Mouse (Mus musculus): ENCODE data around the gene Raf1. TPM values are rescaled to one million over a fixed set of nuclear protein-coding genes. Genes with fewer than 3 reads are reported as not detected.
"Not testable (repeated sequence)": the region's sequence is repeated elsewhere in the genome, so short reads cannot be mapped to it uniquely, and the experiment has no call there.

Raf1 gene
- polyA plus RNA-seq, 1 experiment from 2014 or later: 173 TPM

GRCm38 (mm10) chr6:115638188-115638587, 38.2 kb downstream of the Raf1 start:
- H3K9me3 ChIP-seq; H3K4me1 ChIP-seq; H3K9ac ChIP-seq; H3K4me3 ChIP-seq; ATAC-seq (ENCODE audit: low FRiP score, low read depth); H3K27ac ChIP-seq; H3K4me2 ChIP-seq (replicated peaks); H3K27me3 ChIP-seq (replicated peaks): not testable (repeated sequence)
- peaks cover 51% of the 10 kb centered on the region for H3K36me3 ChIP-seq
- WGBS: 96% methylated on average over 7 of the region's 7 CpGs

DNA sequence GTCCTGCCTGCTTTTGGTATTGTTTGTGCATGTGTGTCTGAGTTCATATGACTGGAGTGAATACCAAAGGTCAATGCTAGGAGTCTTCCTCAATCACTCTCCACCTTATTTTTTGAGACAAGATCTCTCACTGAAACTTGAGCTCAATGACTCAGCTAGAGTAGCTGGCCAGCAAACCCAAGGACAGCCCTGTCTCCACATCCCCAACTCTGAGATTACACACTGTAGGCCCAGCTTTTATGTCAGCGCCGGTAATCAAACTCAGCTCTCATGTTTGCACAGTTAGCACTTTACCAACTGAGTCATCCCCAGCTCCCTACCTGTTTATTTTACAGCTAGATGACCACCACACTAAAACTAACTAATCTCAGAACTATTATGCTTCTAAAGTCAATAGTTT, 42.4 kb downstream of the Raf1 start:
- H3K27ac ChIP-seq: no peak overlapping the region
- H3K4me2 ChIP-seq (replicated peaks): no peak overlapping the region
- WGBS: 96% methylated on average over 2 of the region's 2 CpGs
- ATAC-seq (ENCODE audit: low FRiP score, low read depth): no peak
- H3K27me3 ChIP-seq (replicated peaks): no peaks in the 10 kb centered on the region
- peaks cover 80% of the 10 kb centered on the region for H3K36me3 ChIP-seq
- H3K9ac ChIP-seq: no peak overlapping the region
- H3K4me3 ChIP-seq: no peak overlapping the region
- H3K9me3 ChIP-seq: no peaks in the 10 kb centered on the region
- no peaks in the 10 kb centered on the region for H3K4me1 ChIP-seq

GRCm38 (mm10) chr6:115631056-115631795, 45.2 kb downstream of the Raf1 start:
- no peak overlapping the region for H3K9ac ChIP-seq
- 89% methylated on average over 3 of the region's 3 CpGs for WGBS
- no peaks in the 10 kb centered on the region for H3K9me3 ChIP-seq
- no peak overlapping the region for H3K4me2 ChIP-seq (replicated peaks)
- peaks cover 85% of the 10 kb centered on the region for H3K36me3 ChIP-seq
- H3K4me3 ChIP-seq: no peak overlapping the region
- ATAC-seq (ENCODE audit: low FRiP score, low read depth): no peak
- no peak overlapping the region for H3K27ac ChIP-seq
- H3K4me1 ChIP-seq: no peaks in the 10 kb centered on the region
- no peaks in the 10 kb centered on the region for H3K27me3 ChIP-seq (replicated peaks)

DNA sequence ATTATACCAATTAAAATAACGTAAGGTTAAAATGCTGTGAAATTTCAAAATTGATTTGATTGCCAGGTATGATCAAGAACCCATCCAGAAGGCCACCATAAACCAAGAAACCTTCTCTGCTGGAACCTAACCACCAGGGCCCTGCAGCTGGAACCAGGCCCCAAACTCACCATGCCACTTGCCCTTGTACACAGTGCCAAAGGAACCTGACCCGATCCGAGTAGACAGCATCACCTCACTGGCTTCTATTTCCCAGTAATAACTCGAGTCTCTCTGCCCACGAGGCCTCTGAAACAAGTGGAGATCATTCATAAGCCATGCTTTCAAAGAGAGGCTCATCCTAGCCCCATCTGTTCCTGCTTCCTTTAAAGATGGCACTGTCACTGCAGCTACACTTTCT, 50.3 kb downstream of the Raf1 start:
- H3K4me1 ChIP-seq: no peaks in the 10 kb centered on the region
- H3K27ac ChIP-seq: no peak overlapping the region
- no peak overlapping the region for H3K4me3 ChIP-seq
- peaks cover 93% of the 10 kb centered on the region for H3K36me3 ChIP-seq
- ATAC-seq (ENCODE audit: low FRiP score, low read depth): no peak
- H3K9ac ChIP-seq: no peak overlapping the region
- 88% methylated on average over 5 of the region's 5 CpGs for WGBS
- no peaks in the 10 kb centered on the region for H3K9me3 ChIP-seq
- H3K4me2 ChIP-seq (replicated peaks): no peak overlapping the region
- no peaks in the 10 kb centered on the region for H3K27me3 ChIP-seq (replicated peaks)

DNA sequence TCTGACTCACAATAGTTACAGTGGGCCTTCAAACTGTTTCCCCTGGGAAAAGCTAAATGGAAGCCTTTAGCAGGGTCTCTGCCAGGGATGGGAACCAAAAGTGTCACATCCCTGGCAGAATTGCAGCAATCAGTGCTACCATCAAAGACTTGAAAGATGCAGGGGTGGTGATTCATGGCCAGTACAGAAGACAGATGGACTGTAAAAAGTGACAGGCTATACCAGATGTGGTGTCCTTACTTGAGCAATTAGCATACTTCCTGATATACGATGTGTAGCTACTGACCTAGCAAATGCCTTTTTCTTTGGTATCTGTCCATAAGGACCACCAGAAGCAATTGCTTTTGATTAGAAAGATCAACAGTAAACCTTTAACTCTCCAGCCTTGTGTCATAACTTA, 55.5 kb downstream of the Raf1 start:
- WGBS: 34% methylated on average over 1 of the region's 1 CpGs
- Histone ChIP-seq H3K4me2 (replicated peaks) (no peak overlapping the region), H3K36me3 (peaks cover 98% of the 10 kb centered on the region), H3K9me3 (no peaks in the 10 kb centered on the region), H3K4me3 (no peak overlapping the region), H3K9ac (no peak overlapping the region), H3K27me3 (replicated peaks) (no peaks in the 10 kb centered on the region), H3K4me1 (no peaks in the 10 kb centered on the region), H3K27ac (no peak overlapping the region)
- no peak for ATAC-seq (ENCODE audit: low FRiP score, low read depth)

DNA sequence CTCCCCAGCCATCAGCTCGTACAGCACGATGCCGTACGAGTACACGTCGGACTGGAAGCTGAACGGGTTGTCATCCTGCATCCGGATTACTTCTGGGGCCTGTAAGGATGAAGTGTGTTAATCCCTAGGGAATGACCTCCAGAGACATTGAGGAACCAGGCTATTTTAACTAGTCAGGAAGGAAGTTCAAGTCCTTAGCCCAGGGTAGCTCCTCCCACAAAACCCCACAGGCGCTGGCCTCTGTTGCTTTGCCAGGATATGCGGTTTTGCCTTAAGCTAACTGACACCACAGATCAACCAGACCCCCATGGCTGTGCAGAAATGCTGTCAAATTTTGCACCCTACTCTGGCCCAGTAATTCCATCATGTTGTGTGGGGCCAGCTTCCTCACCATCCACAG, 56.6 kb downstream of the Raf1 start:
- Histone ChIP-seq H3K36me3 (peaks cover 98% of the 10 kb centered on the region), H3K9ac (no peak overlapping the region)
- ATAC-seq (ENCODE audit: low FRiP score, low read depth): no peak

GRCm38 (mm10) chr6:115615983-115616382, 60.5 kb downstream of the Raf1 start:
- H3K9me3 ChIP-seq: no peaks in the 10 kb centered on the region
- no peak overlapping the region for H3K9ac ChIP-seq
- H3K4me3 ChIP-seq: no peak overlapping the region
- H3K27ac ChIP-seq: no peak overlapping the region
- no peak for ATAC-seq (ENCODE audit: low FRiP score, low read depth)
- no peaks in the 10 kb centered on the region for H3K27me3 ChIP-seq (replicated peaks)
- WGBS: 95% methylated on average over 3 of the region's 3 CpGs
- H3K4me2 ChIP-seq (replicated peaks): no peak overlapping the region
- H3K4me1 ChIP-seq: no peaks in the 10 kb centered on the region
- peaks cover 98% of the 10 kb centered on the region for H3K36me3 ChIP-seq

More for the DNA sequence above, 56.6 kb downstream of the Raf1 start:
- Histone ChIP-seq H3K4me1 (no peaks in the 10 kb centered on the region), H3K9me3 (no peaks in the 10 kb centered on the region), H3K27ac (no peak overlapping the region), H3K27me3 (replicated peaks) (no peaks in the 10 kb centered on the region), H3K4me3 (no peak overlapping the region), H3K4me2 (replicated peaks) (no peak overlapping the region)
- WGBS: 89% methylated on average over 10 of the region's 10 CpGs

DNA sequence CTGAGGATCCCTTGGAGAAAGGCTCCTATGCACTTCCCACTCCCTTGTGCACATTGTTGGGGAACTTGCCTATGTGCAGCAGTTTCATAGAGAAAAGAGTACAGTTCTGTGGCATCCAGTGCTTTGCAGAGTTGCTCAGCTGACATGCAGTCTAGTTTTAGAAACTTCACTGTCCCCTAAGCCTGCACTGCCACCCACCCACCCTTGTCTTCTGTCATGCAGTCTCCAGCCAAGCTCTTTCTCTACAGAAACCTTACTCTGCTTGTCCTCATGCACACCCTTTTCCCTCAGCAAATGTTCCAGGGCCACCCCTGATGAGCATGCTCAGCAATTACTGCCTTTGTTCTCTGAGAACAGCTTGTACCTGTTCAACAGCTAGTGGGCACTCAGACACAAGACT, 62.6 kb downstream of the Raf1 start:
- Histone ChIP-seq H3K9ac (no peak overlapping the region), H3K27ac (no peak overlapping the region)

DNA sequence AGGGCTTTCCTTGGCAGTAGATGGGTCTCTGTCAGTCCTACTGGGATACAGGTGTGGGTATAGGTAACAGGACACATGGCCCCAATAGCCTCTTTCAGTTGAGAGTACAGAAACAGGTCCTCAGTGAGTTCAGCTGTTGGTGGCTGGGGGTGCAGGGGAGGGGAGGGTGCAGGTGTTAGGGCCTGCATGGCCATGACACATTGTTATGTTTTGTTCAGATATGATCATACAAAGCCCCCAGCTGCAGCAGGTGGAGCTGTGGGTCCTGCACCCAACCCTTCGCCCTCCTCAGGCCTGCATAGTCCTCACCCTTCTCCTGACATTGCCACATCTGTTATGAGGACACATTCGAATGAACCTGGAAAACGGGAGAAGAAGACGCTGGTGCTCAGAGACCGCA, 66.1 kb downstream of the Raf1 start:
- no peaks in the 10 kb centered on the region for H3K4me1 ChIP-seq
- H3K9ac ChIP-seq: no peak overlapping the region
- no peak overlapping the region for H3K4me2 ChIP-seq (replicated peaks)
- peaks cover 61% of the 10 kb centered on the region for H3K36me3 ChIP-seq
- no peak for ATAC-seq (ENCODE audit: low FRiP score, low read depth)
- no peaks in the 10 kb centered on the region for H3K9me3 ChIP-seq
- H3K27ac ChIP-seq: no peak overlapping the region
- no peaks in the 10 kb centered on the region for H3K27me3 ChIP-seq (replicated peaks)
- H3K4me3 ChIP-seq: no peak overlapping the region
- WGBS: 94% methylated on average over 5 of the region's 5 CpGs

More for the DNA sequence above, 62.6 kb downstream of the Raf1 start:
- H3K4me3 ChIP-seq: no peak overlapping the region
- no peak overlapping the region for H3K4me2 ChIP-seq (replicated peaks)
- no peaks in the 10 kb centered on the region for H3K27me3 ChIP-seq (replicated peaks)
- no peaks in the 10 kb centered on the region for H3K9me3 ChIP-seq
- peaks cover 90% of the 10 kb centered on the region for H3K36me3 ChIP-seq
- no peak for ATAC-seq (ENCODE audit: low FRiP score, low read depth)
- H3K4me1 ChIP-seq: no peaks in the 10 kb centered on the region

- H3K4me3 ChIP-seq: no peak overlapping the region
- H3K9me3 ChIP-seq: no peaks in the 10 kb centered on the region
- H3K27me3 ChIP-seq (replicated peaks): no peaks in the 10 kb centered on the region
- no peak overlapping the region for H3K9ac ChIP-seq
- no peaks in the 10 kb centered on the region for H3K4me1 ChIP-seq
- peaks cover 49% of the 10 kb centered on the region for H3K36me3 ChIP-seq
- H3K27ac ChIP-seq: no peak overlapping the region
- WGBS: 72% methylated on average over 3 of the region's 3 CpGs
- H3K4me2 ChIP-seq (replicated peaks): no peak overlapping the region
- ATAC-seq (ENCODE audit: low FRiP score, low read depth): no peak
Measured at GRCm38 (mm10) chr6:115609121-115609520, 67.3 kb downstream of the Raf1 start.

DNA sequence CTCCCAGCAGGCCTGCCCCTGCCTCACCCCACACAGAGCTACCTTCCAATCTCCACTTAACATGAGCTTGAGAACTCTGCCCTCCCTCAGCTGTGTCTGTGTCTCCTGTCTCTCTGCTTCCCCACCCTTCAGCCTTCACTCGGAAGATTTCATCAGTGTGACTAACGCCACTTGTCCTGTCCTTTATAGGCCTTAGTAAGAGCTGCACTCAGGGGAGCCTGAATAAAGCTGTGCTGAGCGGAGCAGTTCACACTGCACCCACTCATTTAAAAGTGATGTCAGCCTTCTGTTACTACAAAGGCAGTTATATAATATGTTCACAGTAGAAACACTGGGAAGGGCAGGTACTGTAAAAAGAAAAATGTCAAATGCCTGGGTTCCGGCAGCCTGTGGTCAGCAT, 69.0 kb downstream of the Raf1 start:
- Histone ChIP-seq H3K27ac (no peak overlapping the region), H3K4me2 (replicated peaks) (no peak overlapping the region), H3K36me3 (peaks cover 33% of the 10 kb centered on the region), H3K4me3 (no peak overlapping the region), H3K27me3 (replicated peaks) (no peaks in the 10 kb centered on the region), H3K4me1 (peaks cover 6% of the 10 kb centered on the region), H3K9me3 (no peaks in the 10 kb centered on the region), H3K9ac (no peak overlapping the region)
- WGBS: 59% methylated on average over 4 of the region's 4 CpGs
- ATAC-seq (ENCODE audit: low FRiP score, low read depth): no peak

DNA sequence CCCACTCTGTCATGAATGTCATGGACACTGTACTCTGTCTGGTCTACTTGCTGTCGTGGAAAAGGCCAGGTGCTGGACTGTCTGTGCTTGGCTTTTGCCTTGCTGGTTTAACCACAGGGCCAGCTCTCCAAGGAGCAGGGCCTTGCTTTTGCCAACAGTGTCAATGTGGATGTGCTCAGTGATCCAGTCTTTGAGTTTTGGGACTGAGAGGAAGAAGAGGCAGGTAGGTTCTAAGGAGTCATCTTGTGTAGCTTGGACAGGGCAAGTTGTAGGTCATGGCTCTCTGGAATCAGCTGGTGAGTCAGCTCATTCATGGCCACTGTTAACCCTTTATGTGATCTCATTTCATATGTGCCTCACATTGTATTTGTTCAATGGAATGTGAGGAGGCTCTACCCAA, 70.0 kb downstream of the Raf1 start:
- Histone ChIP-seq H3K27ac (no peak overlapping the region), H3K4me1 (peaks cover 8% of the 10 kb centered on the region), H3K27me3 (replicated peaks) (no peaks in the 10 kb centered on the region), H3K4me3 (no peak overlapping the region), H3K4me2 (replicated peaks) (no peak overlapping the region), H3K9ac (no peak overlapping the region), H3K36me3 (peaks cover 23% of the 10 kb centered on the region), H3K9me3 (no peaks in the 10 kb centered on the region)
- WGBS: 86% methylated on average over 1 of the region's 1 CpGs
- no peak for ATAC-seq (ENCODE audit: low FRiP score, low read depth)
